Mouse (Mus musculus): ENCODE measurements around the gene Dppa2. TPM values are rescaled to one million over a fixed set of nuclear protein-coding genes. Genes with fewer than 3 reads are reported as not detected.
"Not testable (repeated sequence)": the region's sequence is repeated elsewhere in the genome, so short reads cannot be mapped to it uniquely, and the experiment has no call there.

The Dppa2 gene
- total RNA-seq (2021), result not detected
- long read RNA-seq, experiment 1, result 0 reads
- long read RNA-seq, experiment 2, result 0 reads

GRCm38 (mm10) chr16:48303509-48303908 is at the start of gene Dppa2:
Gene Dppa2 (plus strand): TSS chr16:48303908.
- no peak for DNase-seq

- no peak for DNase-seq
Measured at GRCm38 (mm10) chr16:48254584-48254983, 49.1 kb upstream of the Dppa2 start.

GRCm38 (mm10) chr16:48259519-48259918 is 44.2 kb upstream of the Dppa2 start:
- DNase-seq, result no peak

DNA sequence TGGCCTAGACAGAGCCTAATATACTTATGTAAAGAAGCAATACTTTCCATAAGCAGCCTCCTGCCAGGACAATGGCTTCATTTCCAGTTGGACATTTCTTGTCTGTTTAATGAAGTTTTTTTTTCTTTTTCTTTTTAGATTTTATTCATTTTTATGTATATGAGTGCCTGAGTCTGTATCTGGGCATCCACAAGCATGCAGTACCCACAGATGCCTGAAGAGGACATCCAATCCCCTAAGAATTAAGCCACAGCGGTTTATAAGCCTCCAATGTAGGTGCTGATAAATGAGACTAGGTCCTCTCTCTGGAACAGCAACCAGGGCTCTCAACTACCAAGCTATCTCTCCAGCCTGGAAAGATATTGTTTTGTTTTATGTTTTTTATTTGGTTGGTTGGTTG is 40.8 kb upstream of the Dppa2 start:
- no peak for DNase-seq

DNA sequence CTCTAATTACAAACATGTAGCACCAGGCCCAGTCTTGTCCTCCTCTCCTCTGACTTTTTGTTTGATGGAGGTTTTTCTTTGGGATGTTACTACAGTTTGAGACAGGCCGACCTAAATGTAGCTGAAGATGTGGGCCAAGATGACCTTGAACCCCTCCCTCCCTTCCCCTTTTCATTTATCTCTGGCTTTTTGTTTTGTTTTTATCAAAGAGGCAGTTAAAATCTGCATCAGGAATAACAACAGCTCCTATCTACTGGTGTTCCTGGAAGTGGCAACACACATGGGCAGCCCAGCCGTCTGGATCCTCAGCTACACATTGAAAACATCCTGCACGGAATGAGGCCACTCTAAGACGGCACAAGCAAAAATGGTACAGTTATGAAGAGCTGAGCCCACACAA is 37.9 kb upstream of the Dppa2 start:
- DNase-seq, result no peak

DNA sequence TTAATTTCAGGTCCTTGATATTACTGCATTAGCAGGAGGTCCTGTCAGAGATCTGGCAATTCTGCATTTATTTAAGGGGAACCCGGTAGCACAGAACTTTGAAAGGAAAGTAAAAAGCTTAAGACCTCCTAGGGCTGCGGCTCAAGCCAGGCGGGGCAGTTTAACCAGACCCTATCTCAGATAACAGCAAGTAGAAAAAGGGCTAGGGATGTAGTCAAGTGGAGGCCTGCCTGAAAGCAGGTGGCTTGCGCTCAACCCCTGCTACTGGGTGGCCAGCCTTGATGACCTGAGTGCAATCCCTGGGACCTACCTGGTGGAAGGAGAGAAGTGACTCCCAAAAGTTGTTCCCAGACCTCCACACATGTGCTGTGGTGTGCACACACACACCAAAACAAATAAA is 26.8 kb upstream of the Dppa2 start:
- DNase-seq, result no peak

DNA sequence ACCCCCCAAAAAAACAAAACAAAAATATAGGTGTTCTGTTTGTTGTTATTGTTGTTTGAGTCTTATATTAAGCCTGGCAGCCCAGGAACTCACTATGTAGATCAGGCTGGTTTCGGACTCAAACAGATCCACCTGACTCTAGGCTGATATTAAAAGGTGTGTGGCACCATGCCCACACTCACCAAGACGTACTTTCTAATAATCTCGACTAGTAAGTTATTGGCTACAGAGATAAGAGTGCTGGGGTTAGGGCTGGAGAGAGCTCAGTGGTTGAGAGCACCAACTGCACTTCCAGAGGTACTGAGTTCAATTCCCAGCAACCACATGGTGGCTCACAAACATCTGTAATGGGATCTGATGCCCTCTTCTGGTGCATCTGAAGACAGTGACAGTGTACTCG is 22.8 kb upstream of the Dppa2 start:
- no peak for DNase-seq

- DNase-seq, result no peak
Measured at GRCm38 (mm10) chr16:48282801-48283200, 20.9 kb upstream of the Dppa2 start.

DNA sequence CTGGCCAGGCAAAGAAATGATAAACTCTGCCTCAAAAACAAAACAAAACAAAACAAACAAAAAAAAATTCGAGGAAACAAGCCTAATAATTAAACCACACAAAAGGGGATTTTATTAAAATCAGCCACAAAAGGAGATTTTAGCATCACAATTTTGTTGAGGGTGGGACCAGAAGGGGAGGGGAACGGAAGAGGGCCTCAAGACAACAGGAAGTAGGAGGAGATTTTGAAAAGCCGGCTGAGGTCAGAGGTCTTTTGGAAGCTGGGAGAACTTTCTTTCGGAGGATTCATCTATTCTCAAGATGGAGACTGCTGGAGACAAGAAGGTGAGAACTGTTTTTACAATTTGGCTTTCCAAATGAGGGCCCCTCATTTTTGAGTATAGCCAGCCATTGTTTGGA is 20.2 kb upstream of the Dppa2 start, which contains the start of gene Dppa4:
Gene Dppa4, plus strand, starts transcription at position 217 of the 400 bp plus-strand sequence.
- no peak for DNase-seq

DNA sequence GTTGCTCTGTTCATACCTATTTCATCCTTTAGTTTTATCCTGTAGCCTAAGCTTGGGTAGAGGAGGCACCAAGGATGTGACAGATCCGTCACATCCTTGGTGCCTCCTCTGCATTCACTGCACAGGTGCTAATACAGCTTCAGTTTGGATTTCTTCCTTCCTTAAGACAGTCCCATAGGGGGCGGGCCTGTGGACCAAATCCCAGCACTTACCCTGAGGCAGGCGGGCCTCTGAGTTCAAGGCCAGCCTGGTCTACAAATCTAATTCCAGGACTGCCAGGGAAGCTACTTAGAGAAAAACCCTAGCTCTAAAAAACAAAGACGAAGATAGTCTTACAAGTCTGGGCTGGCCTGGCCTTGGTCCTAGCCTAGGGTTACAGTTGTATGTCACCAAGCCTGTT is 18.2 kb upstream of the Dppa2 start:
- no peak for DNase-seq

DNA sequence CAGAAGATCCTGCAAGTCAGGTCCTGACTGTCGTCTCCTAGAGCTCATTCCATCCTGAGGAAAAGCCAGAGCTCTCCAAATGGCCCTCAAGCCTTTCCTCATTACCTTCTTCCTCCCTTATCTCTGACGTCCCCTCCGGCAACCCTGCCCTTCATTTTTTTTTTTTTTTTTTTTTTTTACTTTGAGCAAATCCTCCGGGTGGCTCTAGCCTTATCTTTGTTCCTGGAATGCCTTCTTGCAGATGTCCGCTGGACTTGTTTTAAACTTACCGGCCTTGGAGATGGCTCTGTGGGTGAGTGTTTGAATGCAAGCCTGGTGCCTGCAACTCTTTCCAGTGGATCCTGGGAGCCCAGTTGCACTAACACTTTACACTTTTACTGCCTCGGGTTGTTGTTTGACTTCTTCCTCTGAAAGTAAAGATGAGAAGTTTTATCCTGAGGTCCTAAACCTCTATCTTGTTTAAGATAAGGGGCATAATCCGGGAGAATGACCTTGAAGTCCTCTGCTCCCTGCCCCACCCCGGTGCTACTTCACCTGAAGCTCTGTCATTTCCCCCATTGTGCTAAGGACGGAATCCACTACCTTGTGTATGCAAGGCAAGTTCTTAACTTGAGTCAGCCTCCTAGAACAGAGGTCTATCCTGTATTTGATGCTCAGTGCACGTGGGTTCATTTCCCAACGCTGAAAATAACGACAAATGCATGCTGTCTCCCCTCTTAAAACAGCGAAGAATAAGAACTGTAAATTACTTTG is 6.1 kb upstream of the Dppa2 start:
- no peak for DNase-seq

- DNase-seq, result no peak
Measured at GRCm38 (mm10) chr16:48299884-48300283, 3.8 kb upstream of the Dppa2 start.

- no peak for DNase-seq
Measured at GRCm38 (mm10) chr16:48303983-48304382, 275 bp downstream of the Dppa2 start.

DNA sequence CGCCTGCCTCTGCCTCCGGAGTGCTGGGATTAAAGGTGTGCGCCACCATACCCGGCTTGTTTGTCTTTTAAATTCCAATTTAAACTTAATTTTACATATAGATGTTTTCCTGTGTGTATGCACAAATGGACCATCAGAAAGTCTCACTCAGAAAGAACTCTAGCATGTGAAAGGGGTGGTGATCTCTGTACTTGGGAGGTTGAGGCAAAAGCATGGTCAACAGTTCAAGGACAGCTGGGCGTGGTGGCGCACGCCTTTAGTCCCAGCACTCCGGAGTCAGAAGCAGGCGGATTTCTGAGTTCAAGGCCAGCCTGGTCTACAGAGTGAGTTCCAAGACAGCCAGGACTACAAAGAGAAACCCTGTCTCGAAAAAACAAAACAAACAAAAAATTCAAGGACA is 5.2 kb downstream of the Dppa2 start:
- not testable (repeated sequence) for DNase-seq

GRCm38 (mm10) chr16:48309912-48310630 is 6.4 kb downstream of the Dppa2 start:
- DNase-seq, result no peak

DNA sequence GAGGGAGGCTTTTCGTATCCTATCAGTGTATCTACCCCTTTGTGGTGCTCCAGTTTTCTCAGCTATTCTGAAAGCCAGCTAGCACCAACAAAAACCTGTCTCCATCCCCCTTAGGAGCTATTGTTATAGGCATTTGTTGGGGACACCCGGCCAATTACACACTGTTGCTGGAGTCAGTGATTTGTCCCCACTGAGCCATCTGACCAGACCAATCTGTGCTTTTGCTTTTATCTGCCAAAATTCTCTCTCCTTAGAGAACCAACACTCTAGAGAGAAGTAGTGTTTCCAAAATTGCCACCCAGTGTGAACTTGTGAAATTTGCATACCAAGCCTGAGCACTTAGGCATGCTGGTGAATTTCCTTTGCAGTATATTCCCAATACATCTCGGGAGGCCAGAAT is 11.6 kb downstream of the Dppa2 start:
- DNase-seq, result no peak

DNA sequence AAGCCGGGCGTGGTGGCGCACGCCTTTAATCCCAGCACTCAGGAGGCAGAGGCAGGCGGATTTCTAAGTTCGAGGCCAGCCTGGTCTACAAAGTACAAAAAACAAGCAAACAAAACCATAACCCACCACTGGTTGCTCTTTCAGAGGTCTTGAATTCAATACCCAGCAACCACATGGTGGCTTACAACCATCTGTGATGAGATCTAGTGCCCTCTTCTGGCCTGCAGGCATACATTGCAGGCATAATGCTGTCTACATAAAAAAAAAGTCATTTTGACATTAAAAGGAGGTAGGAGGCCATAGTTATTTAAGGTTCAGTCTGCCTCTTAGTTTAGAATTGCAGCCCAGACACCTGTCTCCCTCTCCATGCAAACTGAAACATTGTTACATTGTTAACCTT is 17.1 kb downstream of the Dppa2 start:
- no peak for DNase-seq

DNA sequence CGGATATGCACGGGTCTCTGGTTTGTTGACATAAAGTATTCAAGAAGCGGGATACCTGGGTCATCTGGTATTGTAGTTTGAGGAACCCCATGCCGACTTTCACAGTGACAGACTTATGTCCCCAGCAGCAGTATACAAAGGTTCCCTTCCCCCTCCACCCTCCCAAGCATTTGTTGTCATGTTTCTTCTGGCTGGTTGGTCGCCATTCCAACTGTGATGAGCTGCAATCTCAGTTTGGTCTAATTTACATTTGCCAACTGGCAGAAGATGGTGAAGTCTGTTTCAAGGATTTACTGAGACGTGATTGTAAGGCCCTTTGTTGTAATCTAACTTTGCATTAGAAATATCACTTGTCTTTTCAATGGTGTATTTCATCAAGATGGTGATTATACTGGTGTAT is 19.4 kb downstream of the Dppa2 start:
- DNase-seq, result no peak

- no peak for DNase-seq
Measured at GRCm38 (mm10) chr16:48323602-48324345, 20.1 kb downstream of the Dppa2 start.

- no peak for DNase-seq
Measured at GRCm38 (mm10) chr16:48326903-48327302, 23.2 kb downstream of the Dppa2 start.

DNA sequence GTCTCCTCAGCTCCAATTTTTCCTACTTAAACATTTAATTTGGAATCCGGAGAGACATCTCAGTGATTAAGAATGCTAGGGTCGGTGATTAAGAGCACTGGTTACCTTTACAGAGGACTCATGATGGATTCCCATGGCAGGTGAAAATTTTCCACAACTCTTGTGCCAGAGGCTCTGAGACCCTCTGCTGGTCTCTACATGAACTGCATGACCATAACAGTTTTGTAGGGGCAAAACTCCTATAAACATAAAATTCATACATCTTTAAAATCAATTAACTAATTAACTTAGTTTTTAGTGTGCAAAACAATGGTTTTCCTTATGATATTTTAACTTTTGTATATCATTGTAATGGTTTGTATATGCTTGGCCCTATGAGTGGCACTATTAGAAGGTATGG is 24.7 kb downstream of the Dppa2 start:
- DNase-seq, result no peak

- DNase-seq, result no peak
Measured at GRCm38 (mm10) chr16:48331822-48332221, 28.1 kb downstream of the Dppa2 start.

GRCm38 (mm10) chr16:48335326-48335725 is 31.6 kb downstream of the Dppa2 start:
- no peak for DNase-seq

All from heart, adult 18-20 months (tissue).